Mouse (Mus musculus) liver, embryonic 12.5 days (tissue): ENCODE measurements around the gene Rps6kc1. TPM values are rescaled to one million over a fixed set of nuclear protein-coding genes. Genes with fewer than 3 reads are reported as not detected.

ENCODE experiments used
- ATAC-seq: fragments of 200-750 bp; cut with Nextera tagmentation; 2 replicates; pipeline ENCODE4 v1.8.0; 2017; ENCODE audit warnings: moderate number of reproducible peaks, mild to moderate bottlenecking, moderate library complexity
- H3K27ac ChIP-seq: fragments of 300-500 bp; sonication (generic); 2 replicates; pipeline ENCODE4 v1.5.1; 2016; ENCODE audit warnings: mild to moderate bottlenecking
- H3K27me3 ChIP-seq: fragments of 300-500 bp; sonication (generic); replicated peaks from 2 replicates; pipeline ENCODE4 v1.6.1; 2016; ENCODE audit warnings: mild to moderate bottlenecking, moderate library complexity
- H3K36me3 ChIP-seq: fragments of 300-500 bp; sonication (generic); 2 replicates; pipeline ENCODE4 v1.6.1; 2016; ENCODE audit warnings: mild to moderate bottlenecking, moderate library complexity
- H3K4me1 ChIP-seq: fragments of 300-500 bp; sonication (generic); 2 replicates; pipeline ENCODE4 v1.6.1; 2016
- H3K4me2 ChIP-seq: fragments of 300-500 bp; sonication (generic); 2 replicates; pipeline ENCODE4 v1.6.1; 2016; ENCODE audit warnings: mild to moderate bottlenecking, moderate library complexity
- H3K4me3 ChIP-seq: fragments of 300-500 bp; sonication (generic); 2 replicates; pipeline ENCODE4 v1.5.1; 2016; ENCODE audit warnings: mild to moderate bottlenecking, moderate library complexity
- H3K9ac ChIP-seq: fragments of 300-500 bp; sonication (generic); 2 replicates; pipeline ENCODE4 v1.6.1; 2016; ENCODE audit warnings: mild to moderate bottlenecking, moderate library complexity
- H3K9me3 ChIP-seq: fragments of 300-500 bp; sonication (generic); replicated peaks from 2 replicates; pipeline ENCODE4 v1.6.1; 2016; ENCODE audit warnings: mild to moderate bottlenecking, moderate library complexity
- WGBS: fragments of 180-500 bp; shearing (Covaris S2); methylation state at CpG from one replicate; pipeline ENCODE4 v1.1.7; 2016; ENCODE audit not compliant: insufficient replicate concordance; 5-methylcytosine and 5-hydroxymethylcytosine counted together
- polyA plus RNA-seq: library from polyadenylated mRNA; unstranded; fragments of >200 nt; fragmentation: Nextera tagmentation; extraction: Ambion mirVana; gene quantifications from 2 replicates; pipeline ENCODE4 v1.2.1, GENCODE M21; 2016

Rps6kc1 gene
- polyA plus RNA-seq, 1 experiment from 2014 or later = 5.7 TPM

DNA sequence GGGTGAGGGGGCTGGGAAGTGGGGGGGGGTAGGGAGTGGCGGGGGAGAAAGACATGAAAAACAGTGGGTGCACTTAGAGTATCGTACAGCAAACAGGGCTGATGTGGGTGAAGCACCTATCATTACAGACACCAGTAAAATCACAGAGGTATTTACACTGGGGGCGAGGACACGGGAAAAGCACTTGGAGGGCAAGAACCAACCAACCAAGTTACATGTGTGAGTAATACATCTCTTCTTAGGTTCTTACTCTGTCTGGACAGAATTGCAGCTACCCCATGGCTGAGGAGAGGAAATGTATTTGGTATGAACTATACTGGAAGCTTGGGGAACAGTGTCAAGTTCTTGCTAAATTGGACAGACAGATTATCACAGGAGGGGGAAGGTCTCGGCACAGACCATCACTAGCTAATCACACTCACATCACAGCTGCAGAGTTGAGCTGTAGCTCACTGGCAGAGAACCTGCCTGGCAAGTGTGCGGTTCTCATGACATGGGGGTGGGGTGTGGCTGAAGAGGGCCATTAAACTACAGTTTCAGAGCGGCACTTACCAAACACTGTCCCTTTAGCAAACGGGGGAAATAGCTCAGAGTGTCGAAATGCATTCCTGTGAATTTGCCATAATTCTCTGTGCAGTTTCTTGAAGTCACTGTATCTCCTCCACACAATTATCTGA is 12.5 kb downstream of the Rps6kc1 start:
- ATAC-seq = no peak
- H3K4me3 ChIP-seq = no peak overlapping the region
- H3K9ac ChIP-seq = no peak overlapping the region
- 0 out of 2 replicates have a peak, but pooled peaks cover 10% of the 10 kb centered on the region for H3K4me1 ChIP-seq
- no peaks in the 10 kb centered on the region for H3K9me3 ChIP-seq
- H3K27me3 ChIP-seq = no peaks in the 10 kb centered on the region
- peaks cover 26% of the 10 kb centered on the region for H3K36me3 ChIP-seq
- H3K27ac ChIP-seq = no peak overlapping the region
- WGBS = 73% methylated on average over 9 of the region's 9 CpGs
- no peak overlapping the region for H3K4me2 ChIP-seq

DNA sequence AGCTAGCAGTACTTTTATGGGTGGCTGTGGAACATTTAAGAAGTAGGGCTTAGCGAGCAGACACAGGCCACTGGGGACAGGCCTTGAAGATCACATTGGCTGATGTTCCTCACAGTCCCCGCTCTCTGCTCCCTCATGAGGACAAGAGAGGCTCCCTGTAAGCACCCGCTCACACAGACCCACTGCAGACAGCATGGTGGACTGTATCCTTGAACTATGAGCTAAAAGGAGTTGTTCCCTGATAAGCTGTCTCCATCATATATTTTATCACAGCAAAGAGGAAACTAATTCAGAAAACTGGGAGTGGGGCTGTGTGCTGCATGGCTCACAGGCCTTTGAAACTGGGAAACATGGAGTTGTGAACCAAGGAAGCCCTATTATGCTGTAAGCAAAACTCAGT is 13.4 kb downstream of the Rps6kc1 start:
- no peak overlapping the region for H3K4me3 ChIP-seq
- no peak for ATAC-seq
- no peak overlapping the region for H3K9ac ChIP-seq
- 79% methylated on average over 3 of the region's 3 CpGs for WGBS
- no peaks in the 10 kb centered on the region for H3K9me3 ChIP-seq
- no peak overlapping the region for H3K4me2 ChIP-seq
- no peak overlapping the region for H3K27ac ChIP-seq
- no peaks in the 10 kb centered on the region for H3K27me3 ChIP-seq
- peaks cover 18% of the 10 kb centered on the region for H3K4me1 ChIP-seq
- H3K36me3 ChIP-seq = peaks cover 20% of the 10 kb centered on the region

DNA sequence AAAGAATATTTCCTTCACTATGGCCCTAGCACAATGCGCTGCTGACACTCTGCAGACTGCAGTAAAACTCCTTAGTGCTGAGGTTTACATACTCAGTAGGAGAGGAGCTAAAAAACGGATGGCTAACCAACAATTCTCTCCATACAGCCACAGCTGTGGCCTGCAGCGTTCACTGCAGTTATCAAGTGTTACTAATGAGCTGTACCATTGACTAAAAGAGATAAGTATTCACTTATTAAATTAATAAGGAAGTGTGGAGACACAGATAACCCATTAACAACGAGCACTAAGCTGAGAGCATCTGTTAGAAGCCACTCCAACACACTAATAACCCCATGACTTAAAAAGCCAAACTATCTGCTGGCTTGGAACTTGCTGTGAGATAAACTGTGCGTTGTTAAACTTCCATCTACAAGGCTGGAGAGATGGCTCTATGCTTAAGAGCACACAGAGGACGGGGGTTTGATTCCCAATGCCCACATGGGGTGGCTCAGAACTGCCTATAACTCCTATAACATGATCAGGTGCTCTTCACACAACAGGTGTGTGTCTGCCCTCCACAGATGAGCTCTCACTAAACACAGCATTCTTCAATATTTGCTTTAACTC is 17.9 kb downstream of the Rps6kc1 start:
- Histone ChIP-seq H3K27ac (no peak overlapping the region), H3K4me1 (peaks cover 21% of the 10 kb centered on the region), H3K4me3 (no peak overlapping the region), H3K27me3 (no peaks in the 10 kb centered on the region), H3K9me3 (no peaks in the 10 kb centered on the region), H3K9ac (no peak overlapping the region), H3K36me3 (peaks cover 31% of the 10 kb centered on the region), H3K4me2 (no peak overlapping the region)
- ATAC-seq = peak; percentile 66
- 32% methylated on average over 6 of the region's 6 CpGs for WGBS

DNA sequence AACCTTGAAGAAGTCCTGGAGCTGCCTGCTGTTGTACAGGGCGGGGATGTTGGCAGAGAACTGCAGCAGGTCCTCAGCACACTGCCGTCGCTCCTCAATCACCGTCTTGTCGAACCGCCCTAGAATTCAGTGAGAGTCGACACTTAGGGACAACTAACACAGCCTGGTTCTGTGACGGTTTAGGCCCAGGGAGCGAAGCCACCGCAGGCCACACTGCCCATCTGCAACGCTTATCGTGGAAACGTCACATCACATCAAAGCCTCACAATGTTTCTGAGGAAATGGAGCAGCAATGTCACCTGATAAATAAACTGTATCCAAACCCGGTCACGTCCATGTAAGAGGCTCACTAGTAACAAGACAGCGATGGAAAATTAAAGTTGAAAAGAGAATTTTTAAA is 22.9 kb downstream of the Rps6kc1 start:
- Histone ChIP-seq H3K27me3 (no peaks in the 10 kb centered on the region), H3K27ac (no peak overlapping the region), H3K4me1 (peaks cover 7% of the 10 kb centered on the region), H3K36me3 (peaks cover 37% of the 10 kb centered on the region), H3K9me3 (no peaks in the 10 kb centered on the region), H3K4me2 (no peak overlapping the region), H3K9ac (no peak overlapping the region), H3K4me3 (no peak overlapping the region)
- WGBS = 81% methylated on average over 16 of the region's 16 CpGs
- no peak for ATAC-seq

DNA sequence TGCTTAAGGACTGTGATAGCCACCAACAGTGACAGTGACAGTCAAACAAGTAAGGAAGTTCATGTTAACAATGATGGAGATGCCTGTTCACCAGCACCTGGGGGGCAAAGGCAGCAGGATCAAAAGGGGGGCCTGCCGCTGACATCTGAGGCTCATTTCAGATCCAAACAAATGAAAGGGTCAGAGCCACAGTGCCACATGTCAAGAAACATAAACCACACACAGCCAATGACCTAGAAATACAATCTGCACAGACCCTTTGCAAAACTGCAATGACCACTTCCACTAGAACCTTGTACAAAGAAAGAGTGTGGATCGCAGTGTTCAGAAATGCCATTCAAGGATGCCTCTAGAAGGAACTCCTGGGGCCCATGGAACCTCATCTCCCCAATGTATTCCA is 23.5 kb downstream of the Rps6kc1 start:
- ATAC-seq = no peak
- Histone ChIP-seq H3K9me3 (no peaks in the 10 kb centered on the region), H3K27me3 (no peaks in the 10 kb centered on the region), H3K4me1 (peaks cover 1% of the 10 kb centered on the region), H3K36me3 (peaks cover 39% of the 10 kb centered on the region), H3K4me3 (no peak overlapping the region), H3K9ac (no peak overlapping the region), H3K27ac (no peak overlapping the region), H3K4me2 (no peak overlapping the region)
- WGBS = 88% methylated on average over 2 of the region's 2 CpGs

DNA sequence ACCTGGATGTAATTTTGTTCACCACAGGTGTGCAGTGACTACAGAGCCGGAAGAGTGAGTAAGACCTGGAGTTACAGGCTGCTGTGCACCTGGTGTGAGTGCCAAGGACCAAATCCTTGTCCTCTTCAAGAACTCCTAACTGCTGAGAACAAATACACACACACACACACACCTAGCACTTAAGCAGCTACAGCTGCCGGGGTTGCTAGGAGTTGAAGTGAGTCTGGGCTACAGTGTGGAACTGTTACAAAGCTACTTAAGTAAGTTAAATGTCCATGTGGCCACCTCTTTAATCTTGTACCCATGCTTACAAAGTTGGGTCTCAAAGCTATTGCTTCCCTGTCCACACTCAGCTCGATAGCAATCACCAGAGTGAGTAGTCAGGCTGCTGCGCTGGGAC is 25.6 kb downstream of the Rps6kc1 start:
- Histone ChIP-seq H3K9me3 (no peaks in the 10 kb centered on the region), H3K4me2 (no peak overlapping the region), H3K27me3 (no peaks in the 10 kb centered on the region), H3K9ac (no peak overlapping the region), H3K27ac (no peak overlapping the region), H3K4me1 (no peaks in the 10 kb centered on the region), H3K4me3 (no peak overlapping the region), H3K36me3 (peaks cover 26% of the 10 kb centered on the region)
- WGBS = 81% methylated on average over 4 of the region's 4 CpGs
- no peak for ATAC-seq

DNA sequence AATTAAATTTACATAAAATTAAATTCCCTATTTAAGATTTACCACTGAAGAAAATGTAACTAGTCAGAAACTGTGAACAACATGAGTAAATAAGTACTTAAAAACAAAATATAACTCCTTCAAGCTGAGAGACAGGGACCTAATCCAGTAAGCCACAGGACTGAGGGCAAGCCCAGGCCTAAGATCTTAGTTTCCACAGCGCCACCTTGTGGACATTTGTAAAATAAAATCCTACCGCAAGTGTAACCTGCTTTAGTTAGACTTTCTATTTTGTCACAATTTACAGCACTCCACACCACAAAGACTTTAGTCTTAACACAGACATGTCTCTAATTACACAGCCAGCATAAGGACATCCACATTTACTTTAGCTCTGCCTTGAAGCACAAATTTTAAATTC is 30.1 kb downstream of the Rps6kc1 start:
- no peaks in the 10 kb centered on the region for H3K27me3 ChIP-seq
- H3K9me3 ChIP-seq = no peaks in the 10 kb centered on the region
- ATAC-seq = 0 out of 2 replicates have a peak, but pooled peaks have one; percentile 43
- no peak overlapping the region for H3K27ac ChIP-seq
- H3K4me2 ChIP-seq = no peak overlapping the region
- H3K9ac ChIP-seq = no peak overlapping the region
- no peak overlapping the region for H3K4me3 ChIP-seq
- H3K36me3 ChIP-seq = peaks cover 19% of the 10 kb centered on the region
- 4% methylated on average over 2 of the region's 2 CpGs for WGBS
- no peaks in the 10 kb centered on the region for H3K4me1 ChIP-seq

DNA sequence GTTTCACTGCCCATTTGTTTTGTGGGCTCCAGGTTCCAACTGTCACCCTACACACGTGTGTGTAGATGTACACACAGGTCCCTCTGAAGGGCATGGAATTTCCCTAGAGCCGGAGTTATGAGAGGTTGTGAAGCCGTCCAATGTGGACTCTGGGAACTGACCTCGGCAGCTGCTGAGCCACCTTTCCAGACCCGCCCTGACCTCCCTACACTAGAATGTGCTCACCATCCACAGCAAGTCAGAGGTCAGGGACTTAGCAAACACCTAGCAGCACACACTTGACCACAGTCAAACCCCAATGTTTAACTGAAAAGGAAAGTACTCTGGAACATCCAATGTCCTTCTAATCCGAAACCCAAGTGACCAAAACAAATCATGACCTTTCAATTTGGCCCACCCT is 30.9 kb downstream of the Rps6kc1 start:
- peaks cover 19% of the 10 kb centered on the region for H3K36me3 ChIP-seq
- peak; percentile 78 for ATAC-seq
- no peaks in the 10 kb centered on the region for H3K9me3 ChIP-seq
- WGBS = 61% methylated on average over 6 of the region's 6 CpGs
- no peak overlapping the region for H3K4me3 ChIP-seq
- no peaks in the 10 kb centered on the region for H3K4me1 ChIP-seq
- no peak overlapping the region for H3K9ac ChIP-seq
- peak overlapping the region; percentile 55; the same call in 1 of the 2 replicates for H3K27ac ChIP-seq
- H3K4me2 ChIP-seq = no peak overlapping the region
- no peaks in the 10 kb centered on the region for H3K27me3 ChIP-seq

DNA sequence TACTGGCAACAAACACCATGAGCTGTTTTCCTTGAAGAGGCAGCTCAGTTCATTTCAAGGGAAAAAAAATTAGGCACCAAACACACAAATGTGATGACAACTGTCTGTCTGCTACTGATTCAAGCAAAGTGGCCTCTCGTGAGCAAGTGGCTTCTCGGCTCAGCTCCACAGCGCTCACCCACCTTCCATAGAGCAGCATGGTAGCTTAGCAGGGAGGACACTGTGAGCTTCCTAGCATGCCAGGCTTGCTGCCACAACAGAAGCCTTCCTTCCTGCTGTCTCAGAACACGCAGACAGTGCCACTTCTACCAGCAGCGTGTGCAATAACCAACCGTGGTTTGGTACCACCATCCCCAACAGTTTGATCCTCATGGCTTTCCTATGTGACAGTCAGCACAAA is 35.8 kb downstream of the Rps6kc1 start:
- 0 out of 2 replicates have a peak, but pooled peaks cover 4% of the 10 kb centered on the region for H3K4me1 ChIP-seq
- no peak for ATAC-seq
- H3K9ac ChIP-seq = no peak overlapping the region
- WGBS = 76% methylated on average over 6 of the region's 6 CpGs
- H3K4me2 ChIP-seq = no peak overlapping the region
- H3K9me3 ChIP-seq = no peaks in the 10 kb centered on the region
- H3K27ac ChIP-seq = no peak overlapping the region
- H3K27me3 ChIP-seq = no peaks in the 10 kb centered on the region
- H3K36me3 ChIP-seq = peaks cover 15% of the 10 kb centered on the region
- H3K4me3 ChIP-seq = no peak overlapping the region

DNA sequence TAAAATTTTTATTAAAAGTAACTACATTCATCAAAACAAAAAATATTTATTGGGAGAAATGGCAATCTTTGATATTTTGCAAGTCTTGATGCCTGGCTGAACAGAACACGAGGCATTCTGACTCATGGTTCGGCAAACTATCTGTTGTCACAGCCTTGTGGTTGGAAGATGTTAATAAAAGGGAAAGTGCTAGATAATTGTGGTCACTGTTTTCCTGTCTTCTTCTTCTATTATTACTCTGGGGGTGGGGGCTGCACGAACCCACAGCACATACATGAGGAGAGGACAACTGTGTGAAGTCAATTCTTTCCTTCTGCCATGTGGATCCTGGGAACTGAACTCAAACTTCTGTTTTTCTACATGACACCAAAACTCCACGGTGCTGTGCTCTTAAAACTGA is 36.5 kb downstream of the Rps6kc1 start:
- no peak overlapping the region for H3K9ac ChIP-seq
- no peaks in the 10 kb centered on the region for H3K9me3 ChIP-seq
- H3K27me3 ChIP-seq = no peaks in the 10 kb centered on the region
- 0 out of 2 replicates have a peak, but pooled peaks cover 4% of the 10 kb centered on the region for H3K4me1 ChIP-seq
- 27% methylated on average over 4 of the region's 4 CpGs for WGBS
- no peak for ATAC-seq
- no peak overlapping the region for H3K4me2 ChIP-seq
- H3K36me3 ChIP-seq = peaks cover 17% of the 10 kb centered on the region
- H3K27ac ChIP-seq = no peak overlapping the region
- H3K4me3 ChIP-seq = no peak overlapping the region

DNA sequence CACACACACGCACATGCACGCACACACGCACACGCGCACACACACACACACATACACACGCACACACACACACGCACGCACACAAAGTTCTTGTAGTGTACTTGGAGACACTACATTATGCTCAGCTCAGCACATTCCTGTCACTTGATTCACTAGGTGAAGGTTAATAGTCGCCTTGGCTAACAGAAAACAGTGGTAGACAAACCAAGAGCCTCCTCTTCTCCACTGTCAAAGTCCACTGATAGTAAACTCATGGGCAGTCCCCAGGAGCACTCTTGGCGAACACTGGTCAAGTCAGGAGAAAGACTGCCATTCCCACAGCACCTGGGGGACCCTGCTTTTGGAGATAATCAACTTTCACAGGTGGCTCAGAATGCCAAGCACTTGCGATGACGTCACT is 40.5 kb downstream of the Rps6kc1 start:
- ATAC-seq = no peak
- 0 out of 2 replicates have a peak, but pooled peaks cover 4% of the 10 kb centered on the region for H3K4me1 ChIP-seq
- no peaks in the 10 kb centered on the region for H3K9me3 ChIP-seq
- H3K27me3 ChIP-seq = no peaks in the 10 kb centered on the region
- H3K4me2 ChIP-seq = no peak overlapping the region
- no peak overlapping the region for H3K9ac ChIP-seq
- peaks cover 24% of the 10 kb centered on the region for H3K36me3 ChIP-seq
- WGBS = 87% methylated on average over 12 of the region's 12 CpGs
- no peak overlapping the region for H3K4me3 ChIP-seq
- no peak overlapping the region for H3K27ac ChIP-seq

DNA sequence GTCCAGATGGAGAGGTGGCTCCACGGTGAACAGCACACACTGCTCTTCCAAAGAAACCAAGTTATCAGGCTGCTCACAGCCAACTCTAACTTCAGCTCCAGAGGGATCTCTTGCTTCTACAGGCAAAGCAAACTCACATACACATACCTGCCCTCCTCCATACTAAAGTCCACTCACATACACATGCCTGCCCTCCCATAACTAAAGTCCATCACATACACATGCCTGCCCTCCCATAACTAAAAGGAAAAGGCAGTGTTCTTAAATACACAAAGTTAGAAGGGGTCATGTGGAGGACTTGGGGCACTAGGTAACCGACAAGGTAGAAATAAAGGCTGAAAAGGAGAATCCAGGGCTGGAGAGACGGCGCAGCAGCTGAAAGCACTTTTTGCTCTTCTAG is 41.6 kb downstream of the Rps6kc1 start:
- 87% methylated on average over 4 of the region's 4 CpGs for WGBS
- H3K27ac ChIP-seq = no peak overlapping the region

More for the DNA sequence above, 41.6 kb downstream of the Rps6kc1 start:
- no peak overlapping the region for H3K4me2 ChIP-seq
- 0 out of 2 replicates have a peak, but pooled peaks cover 4% of the 10 kb centered on the region for H3K4me1 ChIP-seq
- H3K9ac ChIP-seq = no peak overlapping the region
- H3K4me3 ChIP-seq = no peak overlapping the region
- peaks cover 31% of the 10 kb centered on the region for H3K36me3 ChIP-seq
- no peaks in the 10 kb centered on the region for H3K9me3 ChIP-seq
- no peak for ATAC-seq
- no peaks in the 10 kb centered on the region for H3K27me3 ChIP-seq
